18 mouse cellular contexts compared by ENCODE assay signal in genomic region chr4:149623711-149624110, GRCm38 (mm10).
"Had no signal": no experiment of that assay in that cellular context is flagged by ENCODE, and none has a peak within 500 bp of the region (broad histone marks: within the 10 kb centered on the region; RNA-seq: fewer than 3 reads in every experiment).

No protein-coding gene starts in this region.

- H3K4me3 ChIP-seq: midbrain, embryonic 10.5 days; midbrain, embryonic 12.5 days; myocyte; neural tube, embryonic 13.5 days; neural tube, embryonic 15.5 days had no signal

- H3K27ac ChIP-seq: midbrain, embryonic 10.5 days; midbrain, embryonic 12.5 days; neural tube, embryonic 13.5 days; neural tube, embryonic 15.5 days had no signal

- DNase-seq: lung, embryonic 14.5 days; lung, postnatal 10 days; lung, postnatal 4 days; midbrain, embryonic 14.5 days; retina, postnatal 1 day; right cerebral cortex, adult 18-20 months; right cerebral cortex, postnatal 25 days; right cerebral cortex, postnatal 4 days; spleen, adult 18-20 months; thymus, adult 18-20 months; thymus, postnatal 14 days; thymus, postnatal 36 days had no signal

- ATAC-seq: midbrain, embryonic 16.5 days had no signal
